Mouse (Mus musculus): ENCODE data around the gene Repin1. TPM values are rescaled to one million over a fixed set of nuclear protein-coding genes. Genes with fewer than 3 reads are reported as not detected.
A peak's percentile ranks its signal among the peaks of the same experiment; 100 is the strongest.

Gene Repin1
- total RNA-seq (2021) = 10 to 100 TPM; 27.1 to 28.6 TPM

DNA sequence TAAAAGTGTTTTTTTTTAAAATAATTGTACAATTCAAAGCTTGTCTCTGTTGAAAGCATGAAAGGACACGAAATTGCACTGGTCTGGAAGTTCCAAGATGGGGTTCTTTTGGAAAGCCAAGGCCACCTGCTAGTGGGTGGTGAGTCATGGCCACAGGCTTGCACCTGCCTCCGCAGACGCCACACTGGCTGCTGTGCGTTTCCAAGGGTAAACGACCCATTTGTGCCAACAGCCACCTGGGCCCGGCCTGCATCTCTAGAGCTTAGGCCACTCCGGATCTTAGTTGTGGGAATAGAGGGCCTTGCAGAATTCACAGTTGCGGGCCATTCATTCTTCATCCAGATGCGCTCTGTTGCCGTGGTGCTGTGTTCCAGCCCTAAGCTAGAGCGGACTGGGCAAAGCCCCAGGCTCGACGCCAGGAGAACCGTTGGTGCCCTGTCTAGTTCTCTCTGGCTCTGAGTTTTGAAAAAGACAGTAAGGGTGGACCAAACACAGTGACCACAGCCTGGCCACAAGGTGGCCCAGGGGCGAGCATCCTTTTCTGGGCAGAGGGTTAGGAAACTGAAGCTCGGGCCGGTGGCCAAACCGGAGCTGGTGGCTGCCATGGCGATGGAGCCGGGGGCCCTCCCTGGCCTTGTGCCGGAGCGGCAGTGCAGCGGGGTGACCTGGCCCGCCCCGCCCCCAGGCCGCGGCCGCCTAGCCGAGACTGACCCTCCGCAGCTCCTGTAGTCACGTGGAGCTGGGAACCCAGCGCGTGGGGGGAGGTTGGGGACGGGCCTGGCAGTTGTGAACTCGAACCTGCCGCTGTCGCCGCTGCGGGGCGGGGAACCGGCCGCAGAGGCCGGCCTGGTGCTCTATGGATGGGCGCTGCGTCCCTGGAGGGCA lies at the start of gene Repin1, which contains the start of gene Gm44965:
Repin1 (plus strand) TSS at position 726 of the 885 bp plus-strand sequence.
Gm44965 (plus strand) TSS at position 784 of the 885 bp plus-strand sequence.
- intact Hi-C loops (cut with DNase I) = no loop called here
- DNase-seq = peak; percentile 99

DNA sequence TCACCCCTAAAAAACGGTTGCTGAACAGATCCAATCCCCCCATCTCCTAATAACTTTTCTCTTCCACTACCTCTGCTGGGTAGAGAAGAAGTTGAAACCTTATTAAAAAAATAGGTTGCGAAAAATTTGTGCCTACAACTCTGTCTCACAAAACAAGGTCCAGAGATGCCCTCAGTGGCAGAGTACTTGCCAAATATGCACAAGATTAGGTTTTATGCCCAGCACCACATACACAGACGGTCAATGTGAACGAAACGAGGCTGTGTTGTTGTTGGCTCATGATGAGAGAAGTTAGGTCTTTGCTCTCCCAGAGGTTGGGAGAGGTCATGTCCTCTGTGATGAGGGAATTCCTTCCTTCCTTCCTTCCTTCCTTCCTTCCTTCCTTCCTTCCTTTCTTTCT lies 48.4 kb upstream of the Repin1 start:
- no peak for DNase-seq
- intact Hi-C loops (cut with DNase I) = no loop called here

DNA sequence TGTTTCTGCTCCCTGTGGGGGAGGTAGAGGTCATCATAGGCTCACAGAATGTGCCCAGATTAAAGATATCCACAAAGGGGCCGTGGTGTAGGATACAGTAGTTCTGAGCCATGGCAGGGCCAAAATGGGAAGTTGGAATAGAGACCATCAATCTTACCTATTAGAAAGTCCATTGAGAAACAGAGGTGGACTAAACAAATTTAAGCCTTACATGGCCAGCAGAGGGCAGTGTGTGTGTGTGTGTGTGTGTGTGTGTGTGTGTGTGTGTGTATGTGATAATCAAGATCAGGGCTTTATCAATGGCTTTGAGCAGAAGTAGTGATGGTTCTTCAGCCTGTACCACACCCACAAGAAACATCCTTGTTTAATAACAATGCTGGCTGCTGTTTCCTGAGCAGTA lies 47.4 kb upstream of the Repin1 start:
- peak; percentile 35 for DNase-seq
- intact Hi-C loops (cut with DNase I) = no loop called here

DNA sequence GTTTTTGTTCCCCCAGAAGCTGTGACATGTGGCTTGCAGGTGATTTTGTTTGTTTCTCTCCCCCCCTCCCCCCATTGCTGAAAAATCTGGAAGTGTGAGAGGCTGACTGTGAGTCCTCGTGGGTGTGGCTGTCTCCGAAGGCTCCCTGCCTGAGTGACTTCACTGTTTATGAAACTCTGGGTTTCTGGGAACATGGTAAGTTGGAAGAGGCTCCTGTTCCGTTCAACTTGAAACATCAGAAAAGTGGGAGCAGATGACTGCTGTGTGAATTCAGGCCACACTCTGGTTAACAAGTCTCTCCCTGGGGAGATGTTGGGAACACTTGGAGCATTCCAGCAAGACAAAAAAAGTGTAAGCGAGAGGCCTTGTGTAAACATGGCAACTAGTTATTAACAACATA lies 46.8 kb upstream of the Repin1 start:
- no peak for DNase-seq
- intact Hi-C loops (cut with DNase I) = no loop called here

DNA sequence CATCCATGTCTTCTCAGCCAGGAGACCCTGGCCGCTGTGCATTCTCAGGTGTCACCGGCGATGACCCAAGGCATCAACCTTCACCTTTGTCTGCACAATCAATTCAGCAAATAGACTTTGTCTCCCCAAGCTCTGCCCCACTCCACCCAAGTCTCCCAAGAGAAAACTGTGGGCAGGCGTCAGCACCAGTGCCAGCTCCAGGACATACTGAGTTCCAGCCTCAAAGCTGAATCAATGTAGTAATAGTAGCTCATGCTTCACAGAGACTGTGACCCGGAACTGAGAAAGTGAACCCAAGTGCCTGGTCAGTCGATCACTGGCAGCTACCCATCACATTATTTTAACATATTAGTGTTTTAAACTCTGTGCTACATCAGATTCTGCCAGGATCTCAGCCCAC lies 45.4 kb upstream of the Repin1 start:
- intact Hi-C loops (cut with DNase I) = no loop called here
- no peak for DNase-seq

DNA sequence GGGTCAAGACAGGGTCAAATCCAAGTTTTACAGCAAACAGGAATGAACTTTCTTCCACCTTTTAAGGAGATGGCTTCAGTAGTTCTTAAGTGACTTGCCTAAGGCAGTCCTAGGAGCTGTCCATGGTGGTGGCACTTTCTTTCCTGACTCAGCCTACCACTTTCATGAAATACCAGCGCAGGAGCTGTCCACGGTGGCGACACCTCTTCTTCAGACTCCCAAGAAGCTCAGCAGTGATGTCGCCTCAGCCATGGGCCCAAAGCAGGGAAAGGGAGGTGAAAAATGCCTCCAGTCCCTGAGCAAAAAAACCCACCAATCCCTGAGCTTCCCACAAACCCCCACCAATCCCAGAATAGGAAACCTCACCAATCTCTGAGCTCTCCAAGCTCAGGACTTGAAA lies 40.8 kb upstream of the Repin1 start:
- no peak for DNase-seq
- intact Hi-C loops (cut with DNase I) = no loop called here

DNA sequence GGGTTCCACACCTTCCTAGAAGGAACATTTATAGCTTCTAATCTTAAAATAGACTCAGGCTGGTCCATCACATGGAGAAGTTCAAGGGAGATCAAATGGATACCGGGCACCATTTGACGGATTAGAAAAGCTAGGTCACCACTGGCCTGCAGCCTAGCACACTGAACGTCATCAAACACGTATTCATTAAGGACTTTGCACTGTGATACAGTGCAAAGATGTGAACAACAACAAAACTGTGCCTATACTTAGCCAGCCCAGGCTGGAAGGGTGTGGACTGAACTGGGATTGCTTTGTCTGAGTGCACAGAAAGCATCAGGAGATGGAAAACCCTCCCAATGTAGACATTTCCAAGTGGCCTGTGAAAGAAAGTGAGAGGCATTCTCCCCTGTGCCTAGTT lies 39.9 kb upstream of the Repin1 start:
- intact Hi-C loops (cut with DNase I) = no loop called here

DNA sequence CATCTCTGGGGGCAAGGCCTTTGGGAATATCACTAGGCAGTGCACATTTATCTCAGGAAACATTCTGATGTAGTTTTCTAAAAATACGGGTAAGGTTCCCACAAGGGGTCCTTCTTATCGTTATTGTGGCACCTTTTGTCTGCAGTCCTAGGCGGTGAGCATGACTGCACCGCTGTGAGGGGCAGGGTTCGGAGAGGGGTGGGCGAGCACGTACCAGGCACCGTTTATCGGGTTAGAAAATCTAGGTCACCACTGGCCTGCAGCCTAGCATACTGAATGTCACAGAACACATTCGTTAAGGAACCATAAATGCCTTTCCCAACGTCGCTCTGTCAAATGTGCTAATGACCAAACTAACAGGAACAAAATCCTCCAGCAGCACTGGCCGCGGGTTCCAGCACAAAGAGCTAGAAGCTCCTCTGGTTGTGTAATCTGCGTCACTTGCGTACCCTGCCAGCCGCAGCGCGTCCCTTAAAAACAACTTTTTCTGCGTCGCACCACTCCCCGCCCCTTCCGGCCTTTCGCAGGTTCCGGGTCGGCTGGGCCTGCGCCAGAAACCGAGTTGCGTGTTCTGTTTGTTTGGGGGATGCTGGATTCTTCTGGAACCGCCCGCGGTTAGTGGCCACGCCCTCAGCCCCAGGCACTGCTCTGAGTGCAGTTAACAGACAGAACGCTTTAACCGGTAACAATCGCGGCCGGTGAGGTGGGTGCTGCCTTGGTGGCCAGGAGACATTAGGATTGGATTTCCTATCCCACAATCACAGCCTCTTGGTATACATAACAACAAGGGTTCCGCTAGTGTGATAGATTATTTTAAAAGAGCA lies 39.2 kb upstream of the Repin1 start, which contains the start of gene Lrrc61:
Lrrc61 (plus strand) TSS at position 517 of the 824 bp plus-strand sequence.
- intact Hi-C loops (cut with DNase I) = no loop called here
- DNase-seq = peak; percentile 99

More for the DNA sequence above, 39.9 kb upstream of the Repin1 start:
- DNase-seq = no peak

DNA sequence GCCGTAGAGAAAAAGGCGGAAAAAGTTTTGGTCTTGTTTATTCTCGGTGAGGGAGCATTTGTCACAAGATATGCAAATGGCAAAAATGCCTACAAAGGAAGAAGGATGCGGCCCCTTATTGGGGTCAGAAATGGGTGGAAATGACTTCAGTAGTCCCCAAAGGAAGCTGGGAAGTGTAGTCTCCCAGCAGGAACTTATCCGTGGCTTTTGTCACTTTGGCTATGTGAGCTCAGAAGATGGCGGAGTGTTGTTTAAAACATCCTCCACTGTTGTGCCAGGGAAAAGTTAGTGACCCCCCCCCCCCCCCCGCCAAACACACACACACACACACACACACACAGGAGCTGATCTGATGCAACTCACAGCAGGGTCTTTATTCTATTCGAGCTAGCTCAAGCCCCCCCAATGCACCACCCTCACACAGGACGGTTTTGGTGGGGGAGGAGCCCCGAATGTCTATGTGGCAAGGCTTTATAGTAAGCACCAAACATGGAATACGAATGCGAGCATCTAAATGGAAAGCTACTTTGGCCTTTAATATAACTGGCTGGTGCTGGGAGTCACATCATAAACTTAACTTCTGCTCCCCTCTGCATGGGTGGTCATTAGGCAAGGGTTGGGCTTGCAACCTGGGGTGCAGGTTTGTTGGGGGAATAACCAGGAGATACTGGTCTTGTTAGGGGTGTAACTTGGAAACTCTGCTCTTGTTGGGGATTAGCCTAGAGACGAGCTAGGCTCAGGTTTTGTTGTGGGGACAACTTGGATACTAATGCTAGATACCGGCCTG lies 38.4 kb upstream of the Repin1 start:
- intact Hi-C loops (cut with DNase I) = no loop called here
- DNase-seq = peak; percentile 36

DNA sequence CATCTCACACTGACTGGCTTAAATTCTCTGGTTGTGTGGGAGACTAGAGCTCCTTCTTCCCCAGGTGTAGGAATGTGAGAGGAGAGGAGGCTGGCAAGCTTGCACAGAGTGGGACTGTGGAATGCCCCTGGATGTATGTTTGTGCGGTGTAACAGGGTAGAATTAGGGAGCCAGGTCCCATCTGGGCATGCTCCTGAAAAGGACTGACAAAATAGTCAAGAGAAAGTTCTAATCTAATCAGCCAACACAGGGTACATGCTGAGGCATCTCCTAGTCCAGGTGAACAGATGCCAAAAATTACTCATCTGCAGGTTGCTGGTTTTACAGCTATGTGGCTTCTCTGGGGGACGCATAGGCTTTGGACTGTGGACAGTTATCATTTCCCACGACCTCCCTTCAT lies 37.7 kb upstream of the Repin1 start:
- intact Hi-C loops (cut with DNase I) = no loop called here
- DNase-seq = no peak

DNA sequence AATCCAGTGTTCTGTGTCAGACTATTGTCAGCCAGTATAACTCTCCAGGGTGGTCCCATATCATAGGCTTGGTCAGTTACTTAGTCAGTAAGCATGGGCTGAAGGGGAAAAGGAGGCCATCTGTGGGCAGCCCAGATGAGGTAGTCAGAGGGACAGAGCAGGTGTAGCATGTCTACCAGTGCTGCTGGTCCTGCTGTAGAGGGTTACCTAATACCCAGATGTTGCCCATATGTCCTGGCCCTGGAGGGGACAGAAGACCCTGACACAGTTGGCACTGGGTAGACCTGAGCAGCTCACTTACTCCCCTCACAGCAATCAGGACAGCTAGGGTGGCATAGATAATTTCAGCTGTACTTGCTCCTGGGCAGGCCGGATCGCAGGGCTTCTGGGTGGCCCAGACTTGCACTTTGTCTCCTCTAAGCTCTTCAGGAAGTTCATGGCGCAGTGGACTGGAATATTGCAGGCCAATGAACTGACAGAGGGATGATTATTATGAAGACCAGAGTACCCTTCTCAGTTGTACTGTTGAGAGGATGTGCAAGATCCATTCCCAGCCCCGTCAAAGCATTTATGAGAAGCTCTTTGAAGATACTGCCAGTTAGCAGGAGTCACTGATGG lies 27.9 kb upstream of the Repin1 start:
- DNase-seq = no peak
- intact Hi-C loops (cut with DNase I) = no loop called here

DNA sequence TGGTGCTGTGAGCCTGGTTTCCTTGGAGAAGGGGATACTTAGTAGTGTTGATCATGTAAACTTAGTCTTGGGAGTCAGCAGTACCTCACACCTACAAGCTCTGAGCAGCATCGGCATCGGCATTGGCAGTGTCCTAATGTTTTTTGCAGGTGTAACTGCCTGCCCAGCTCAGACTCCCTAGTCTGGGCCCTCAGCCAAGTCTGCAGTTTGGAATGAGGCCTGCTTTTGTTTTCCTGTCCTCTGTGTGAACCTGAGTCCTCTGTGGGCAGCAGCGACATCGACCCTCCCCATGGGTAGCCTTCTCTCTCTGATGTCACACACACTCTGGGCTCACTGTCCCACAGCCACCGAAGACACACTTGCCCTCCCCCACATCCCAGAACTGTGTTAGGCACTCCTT lies 27.4 kb upstream of the Repin1 start:
- intact Hi-C loops (cut with DNase I) = no loop called here
- DNase-seq = peak; percentile 33

DNA sequence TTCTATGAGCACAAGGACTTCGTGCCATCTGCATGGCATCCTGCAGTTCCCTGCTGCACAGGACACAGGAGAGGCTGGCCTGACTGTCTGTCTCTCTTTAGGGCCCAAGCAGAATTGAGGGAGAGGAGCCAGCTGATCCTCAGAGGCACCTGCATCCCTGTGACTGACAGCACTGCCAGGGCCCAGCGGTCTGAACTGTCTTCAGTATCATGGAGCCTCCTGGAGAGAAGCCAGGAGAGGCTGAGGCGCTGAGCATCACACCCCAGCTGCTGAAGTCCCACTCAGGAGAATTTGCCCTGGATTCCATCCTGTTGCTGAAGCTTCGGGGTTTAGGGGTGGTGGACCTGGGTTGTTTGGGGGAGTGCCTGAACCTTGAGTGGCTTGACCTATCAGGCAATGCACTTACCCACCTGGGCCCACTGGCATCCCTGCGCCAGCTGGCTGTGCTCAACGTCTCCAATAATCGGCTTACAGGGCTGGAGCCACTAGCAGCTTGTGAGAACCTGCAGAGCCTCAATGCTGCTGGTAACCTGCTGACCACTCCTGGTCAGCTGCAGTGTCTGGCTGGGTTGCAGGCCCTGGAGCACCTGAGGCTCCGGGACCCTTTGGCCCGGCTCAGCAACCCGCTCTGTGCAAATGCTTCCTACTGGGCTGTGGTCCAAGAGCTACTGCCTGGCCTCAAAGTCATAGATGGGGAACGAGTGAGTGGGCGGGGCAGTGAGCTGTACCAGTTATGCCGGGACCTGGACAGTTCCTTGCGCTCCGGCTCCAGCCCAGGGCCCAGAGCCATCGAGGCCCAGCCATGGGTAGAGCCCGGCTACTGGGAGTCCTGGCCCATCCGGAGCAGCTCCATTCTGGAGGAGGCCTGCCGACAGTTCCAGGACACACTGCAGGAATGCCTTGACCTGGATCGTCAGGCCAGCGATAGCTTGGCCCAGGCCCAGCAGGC lies 25.4 kb upstream of the Repin1 start:
- intact Hi-C loops (cut with DNase I) = no loop called here

DNA sequence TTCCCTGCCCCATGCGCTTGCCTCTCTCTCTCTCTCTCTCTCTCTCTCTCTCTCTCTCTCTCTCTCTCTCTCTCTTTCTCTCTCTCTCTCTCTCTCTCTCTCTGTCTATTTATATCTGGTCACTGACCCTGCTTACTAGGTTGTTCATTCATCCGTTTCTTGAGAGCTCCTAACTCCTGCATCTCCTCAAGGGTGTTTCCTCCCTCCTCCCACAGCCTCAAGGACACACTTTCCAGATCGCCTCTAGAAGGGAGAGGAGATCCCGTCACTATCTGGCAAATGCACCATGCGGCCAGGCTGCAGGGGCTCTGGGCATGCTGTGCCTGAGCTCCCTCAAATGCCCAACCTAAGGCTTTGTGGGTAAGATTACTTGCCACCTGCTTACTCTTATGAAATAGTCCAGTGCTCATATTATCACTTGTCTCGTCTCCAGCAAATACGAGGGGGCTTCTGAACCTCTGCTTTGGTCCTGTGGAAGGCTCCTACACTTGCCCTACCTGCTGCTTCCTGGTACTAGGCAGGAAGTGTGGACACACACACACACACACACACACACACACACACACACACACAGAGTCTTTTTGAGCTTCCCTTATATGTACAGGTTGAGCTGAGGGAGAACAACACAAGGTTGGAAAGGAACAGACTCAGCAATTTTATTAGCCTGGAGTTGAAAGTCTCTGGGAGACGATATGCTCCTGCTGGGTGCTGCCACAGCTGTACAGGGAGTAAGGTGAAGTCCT lies 24.4 kb upstream of the Repin1 start:
- intact Hi-C loops (cut with DNase I) = no loop called here

More for the DNA sequence above, 25.4 kb upstream of the Repin1 start:
- peak; percentile 57 for DNase-seq

DNA sequence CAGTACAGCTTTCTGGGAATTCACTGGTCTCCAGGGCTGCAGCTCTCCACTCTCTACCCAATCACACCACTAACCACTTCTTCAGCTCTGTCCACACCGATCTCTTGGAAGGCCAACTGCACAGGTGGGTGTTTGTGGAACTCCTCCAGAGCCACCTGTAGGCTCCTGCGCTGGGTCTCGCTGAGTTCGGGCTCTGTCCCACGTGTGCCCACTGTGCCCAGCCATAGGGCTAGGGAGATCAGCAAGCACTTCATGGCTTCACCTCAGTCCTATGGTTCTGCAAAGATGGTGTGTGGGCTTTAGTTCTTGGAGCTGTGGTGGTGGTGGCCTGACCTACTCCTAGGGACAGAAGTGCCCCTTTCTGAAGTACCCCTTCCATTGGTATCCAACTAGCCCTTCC lies 21.7 kb upstream of the Repin1 start:
- intact Hi-C loops (cut with DNase I) = no loop called here
- no peak for DNase-seq

More for the DNA sequence above, 24.4 kb upstream of the Repin1 start:
- DNase-seq = no peak

DNA sequence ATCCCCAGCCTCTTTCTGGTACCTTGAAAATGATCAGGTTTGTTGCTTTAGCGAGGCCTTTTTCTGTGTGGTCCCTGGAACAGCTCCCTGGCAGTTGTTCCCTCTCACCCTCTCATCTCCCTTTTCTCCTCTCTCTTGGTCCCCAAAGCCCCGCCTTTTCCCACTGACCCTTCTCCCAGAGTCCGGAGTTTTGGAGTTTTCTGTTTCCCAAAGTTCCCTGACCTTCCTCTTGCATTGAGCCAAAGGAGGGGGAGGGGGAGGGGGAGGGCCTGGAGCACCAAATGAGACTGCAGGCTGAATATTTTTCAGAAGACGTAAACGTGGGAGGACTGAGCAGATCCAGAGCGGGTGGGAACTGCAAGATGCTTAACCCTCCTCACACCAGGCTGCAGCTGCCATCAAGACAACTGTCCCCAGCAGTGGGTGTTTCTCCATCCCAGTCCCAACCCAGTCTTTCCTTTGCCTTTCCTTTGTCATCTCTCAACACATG lies 21.1 kb upstream of the Repin1 start, which contains the start of gene Rarres2:
Rarres2 (minus strand) TSS at position 218 of the 490 bp plus-strand sequence.
- intact Hi-C loops (cut with DNase I) = no loop called here

DNA sequence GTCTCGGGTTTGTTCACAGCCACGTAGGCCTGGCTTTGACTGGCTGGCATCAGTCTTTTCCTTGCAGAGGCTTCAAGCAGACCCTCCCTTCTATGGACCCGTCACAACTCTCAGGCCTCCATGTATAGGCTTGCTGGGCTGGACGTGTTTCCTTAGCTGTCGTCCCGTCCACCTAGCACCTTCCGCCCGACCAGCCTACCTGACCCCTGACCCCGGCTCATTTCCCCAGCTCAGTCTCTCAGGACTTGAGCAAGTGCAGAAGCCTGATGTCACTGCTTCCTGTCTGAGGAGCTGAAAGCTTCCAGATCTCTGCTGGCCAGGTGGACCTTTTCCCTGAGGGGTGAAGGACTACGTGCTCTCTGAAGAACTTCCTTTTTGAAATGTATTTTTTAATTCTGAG lies 20.4 kb upstream of the Repin1 start:
- no peak for DNase-seq
- intact Hi-C loops (cut with DNase I) = no loop called here

More for the DNA sequence above, 21.1 kb upstream of the Repin1 start, which contains the start of gene Rarres2:
- DNase-seq = no peak

DNA sequence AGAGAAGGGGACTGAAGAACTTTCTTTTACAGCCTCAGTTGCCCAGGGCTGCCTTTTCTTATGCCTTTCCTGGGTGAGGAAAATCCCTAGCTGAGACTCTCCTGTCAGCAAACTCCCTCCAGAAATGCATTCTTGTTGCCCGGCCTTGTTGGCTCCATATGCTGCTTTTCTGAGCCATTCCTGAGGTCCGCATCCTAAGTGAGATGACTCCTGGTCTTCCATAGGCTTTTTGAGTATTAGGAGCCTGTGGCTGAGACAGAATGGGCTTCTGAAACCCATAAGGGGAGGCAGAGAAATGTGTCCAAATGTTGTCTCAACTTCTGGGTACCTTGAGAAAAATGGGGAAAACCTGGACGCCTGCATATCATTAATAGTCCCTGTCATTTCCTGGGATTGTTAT lies 19.7 kb upstream of the Repin1 start:
- intact Hi-C loops (cut with DNase I) = no loop called here
- DNase-seq = no peak
